Mouse (Mus musculus): ENCODE results near the gene Plod1. TPM values are rescaled to one million over a fixed set of nuclear protein-coding genes. Genes with fewer than 3 reads are reported as not detected.

The Plod1 gene
- total and polyA plus RNA-seq, 3 experiments = 7.2 to 20.8 TPM; not detected in 1

DNA sequence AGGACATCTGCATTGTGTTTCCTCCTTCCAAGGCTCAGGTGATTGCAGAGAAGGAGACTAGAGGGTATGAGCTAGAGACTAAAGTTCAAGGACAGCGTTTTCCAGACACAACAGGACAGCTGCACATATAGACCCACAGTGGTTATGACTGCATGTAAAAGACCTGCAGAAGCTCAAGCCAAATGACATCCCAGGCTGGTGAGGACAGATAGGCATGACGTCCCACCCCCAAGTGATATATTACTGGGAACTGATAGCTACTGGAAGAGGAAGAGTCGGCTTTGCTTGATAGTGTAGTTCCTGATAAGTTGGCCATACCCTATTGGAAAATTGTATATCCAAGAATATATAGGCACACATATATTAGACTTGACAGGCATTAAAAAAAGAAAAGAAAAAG lies 39.7 kb upstream of the Plod1 start:
- no peak overlapping the region for H3K9ac ChIP-seq (ENCODE audit: control insufficient read depth, low read depth, low read length, poor library complexity, severe bottlenecking)
- DNase-seq (ENCODE audit: low read depth, low spot score) = peak; percentile 18
- H3K9me3 ChIP-seq (replicated peaks; ENCODE audit: insufficient read depth, low read length) = no peaks in the 10 kb centered on the region
- TF ChIP-seq NRF1 (IDR thresholded peaks at IDR 0.05; ENCODE audit: insufficient read depth, low read depth, low read length, poor library complexity, severe bottlenecking) (no peak), EP300 (IDR thresholded peaks at IDR 0.05; ENCODE audit: low read depth in 1 of 2, low read length in 2 of 2) (peak in 1 of 2 experiments; percentile 38; a peak in 1 of 4 replicates), MEF2A (IDR thresholded peaks at IDR 0.05; ENCODE audit: extremely low read depth, insufficient replicate concordance, low read depth, low read length, poor library complexity, severe bottlenecking) (no peak), CTCF (IDR thresholded peaks at IDR 0.05 in 2 of 3, conservative IDR thresholded peaks at IDR 0.05 in 1 of 3; ENCODE audit: control insufficient read depth in 1 of 3, insufficient read depth in 1 of 3, low read depth in 2 of 3, low read length in 3 of 3, poor library complexity in 1 of 3, severe bottlenecking in 1 of 3) (no peak)
- H3K27me3 ChIP-seq (ENCODE audit: control insufficient read depth in 1 of 2, insufficient read depth in 2 of 2, low read length in 2 of 2) = no peaks in the 10 kb centered on the region; a peak in 1 of 4 replicates
- H3K79me2 ChIP-seq (ENCODE audit: control insufficient read depth, insufficient read depth, low read length, poor library complexity) = no peaks in the 10 kb centered on the region
- H3K27ac ChIP-seq (ENCODE audit: control insufficient read depth, low read depth, low read length) = no peak overlapping the region
- peaks cover 0 to 4% of the 10 kb centered on the region in 2 experiments; a peak in 2 of 4 replicates for H3K4me1 ChIP-seq (ENCODE audit: control insufficient read depth in 1 of 2, insufficient read depth in 2 of 2, low read length in 2 of 2)
- H3K36me3 ChIP-seq (ENCODE audit: control insufficient read depth in 1 of 2, insufficient read depth in 2 of 2, low read length in 2 of 2) = peaks cover 0 to 4% of the 10 kb centered on the region in 2 experiments; a peak in 1 of 4 replicates
- H3K4me3 ChIP-seq (ENCODE audit: control insufficient read depth in 1 of 2, insufficient read depth in 1 of 2, low read depth in 2 of 2, low read length in 2 of 2) = no peak overlapping the region

DNA sequence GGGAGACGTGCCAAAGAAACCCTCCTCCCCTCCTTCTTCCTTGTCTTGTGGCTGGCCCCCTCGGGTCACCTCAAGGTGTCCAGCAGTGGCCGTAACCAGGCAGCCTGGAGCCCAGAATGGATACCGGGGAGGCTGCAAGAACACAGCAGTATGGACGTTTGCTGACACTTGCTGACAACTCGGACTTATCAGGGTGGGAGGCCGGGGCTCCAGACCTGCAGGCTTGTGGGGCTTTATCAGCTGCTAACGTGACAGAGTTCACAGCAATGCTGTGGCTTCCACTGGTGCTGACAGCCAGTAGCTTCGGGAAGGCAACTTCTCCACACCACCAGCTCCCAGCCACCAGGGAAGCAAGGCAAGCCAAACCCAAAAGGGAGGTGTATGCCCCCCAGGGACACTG lies 32.8 kb upstream of the Plod1 start:
- no peak overlapping the region for H3K27ac ChIP-seq (ENCODE audit: control insufficient read depth, low read depth, low read length)
- H3K9me3 ChIP-seq (replicated peaks; ENCODE audit: insufficient read depth, low read length) = no peaks in the 10 kb centered on the region
- H3K4me1 ChIP-seq (ENCODE audit: control insufficient read depth in 1 of 2, insufficient read depth in 2 of 2, low read length in 2 of 2) = no peaks in the 10 kb centered on the region
- no peaks in the 10 kb centered on the region for H3K36me3 ChIP-seq (ENCODE audit: control insufficient read depth in 1 of 2, insufficient read depth in 2 of 2, low read length in 2 of 2)
- no peaks in the 10 kb centered on the region for H3K79me2 ChIP-seq (ENCODE audit: control insufficient read depth, insufficient read depth, low read length, poor library complexity)
- no peak overlapping the region for H3K9ac ChIP-seq (ENCODE audit: control insufficient read depth, low read depth, low read length, poor library complexity, severe bottlenecking)
- DNase-seq (ENCODE audit: low read depth, low spot score) = peak; percentile 38
- no peak overlapping the region for H3K4me3 ChIP-seq (ENCODE audit: control insufficient read depth in 1 of 2, insufficient read depth in 1 of 2, low read depth in 2 of 2, low read length in 2 of 2)
- peaks cover 0 to 3% of the 10 kb centered on the region in 2 experiments; a peak in 2 of 4 replicates for H3K27me3 ChIP-seq (ENCODE audit: control insufficient read depth in 1 of 2, insufficient read depth in 2 of 2, low read length in 2 of 2)
- TF ChIP-seq SIN3A (IDR thresholded peaks at IDR 0.05; ENCODE audit: low read length) = no peak
- no peak for TF ChIP-seq BHLHE40 (IDR thresholded peaks at IDR 0.05; ENCODE audit: borderline replicate concordance, low read depth, low read length)
- TF ChIP-seq RCOR1 (IDR thresholded peaks at IDR 0.05; ENCODE audit: low read depth, low read length) = no peak

DNA sequence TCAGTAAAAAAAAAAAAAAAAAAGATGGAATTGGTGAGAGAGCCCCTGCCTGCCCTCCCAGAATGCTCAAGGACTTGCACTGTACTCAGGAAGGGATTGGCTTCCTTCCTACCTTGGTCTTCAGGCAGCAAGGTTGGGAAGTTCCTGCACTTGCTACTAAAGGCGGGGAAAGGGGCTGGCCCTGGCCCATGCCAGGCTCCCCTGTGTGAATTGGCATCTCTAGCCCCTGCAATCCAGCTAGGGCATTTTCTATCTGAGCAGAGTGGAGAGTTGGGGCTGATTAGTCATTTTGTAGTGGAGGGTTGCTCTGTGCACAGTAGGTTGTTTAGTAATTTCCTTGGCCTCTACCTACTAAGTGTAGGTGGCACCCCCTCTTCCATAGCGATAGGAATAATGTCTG lies 32.2 kb upstream of the Plod1 start:
- Histone ChIP-seq H3K4me1 (ENCODE audit: control insufficient read depth in 1 of 2, insufficient read depth in 2 of 2, low read length in 2 of 2) (no peaks in the 10 kb centered on the region), H3K9ac (ENCODE audit: control insufficient read depth, low read depth, low read length, poor library complexity, severe bottlenecking) (no peak overlapping the region), H3K36me3 (ENCODE audit: control insufficient read depth in 1 of 2, insufficient read depth in 2 of 2, low read length in 2 of 2) (no peaks in the 10 kb centered on the region), H3K9me3 (replicated peaks; ENCODE audit: insufficient read depth, low read length) (no peaks in the 10 kb centered on the region), H3K79me2 (ENCODE audit: control insufficient read depth, insufficient read depth, low read length, poor library complexity) (no peaks in the 10 kb centered on the region), H3K4me3 (ENCODE audit: control insufficient read depth in 1 of 2, insufficient read depth in 1 of 2, low read depth in 2 of 2, low read length in 2 of 2) (no peak overlapping the region), H3K27me3 (ENCODE audit: control insufficient read depth in 1 of 2, insufficient read depth in 2 of 2, low read length in 2 of 2) (peaks cover 0 to 3% of the 10 kb centered on the region in 2 experiments; a peak in 2 of 4 replicates), H3K27ac (ENCODE audit: control insufficient read depth, low read depth, low read length) (no peak overlapping the region)
- DNase-seq (ENCODE audit: low read depth, low spot score) = no peak
- TF ChIP-seq UBTF (IDR thresholded peaks at IDR 0.05; ENCODE audit: borderline replicate concordance, insufficient read depth, low read depth, low read length) (no peak), ZKSCAN1 (IDR thresholded peaks at IDR 0.05; ENCODE audit: low read depth, low read length) (peak; percentile 24; the same call in 1 of the 2 replicates)

Data from MEL (cell line).